ENCODE assay signal across 10 mouse cellular contexts in the genomic region with DNA sequence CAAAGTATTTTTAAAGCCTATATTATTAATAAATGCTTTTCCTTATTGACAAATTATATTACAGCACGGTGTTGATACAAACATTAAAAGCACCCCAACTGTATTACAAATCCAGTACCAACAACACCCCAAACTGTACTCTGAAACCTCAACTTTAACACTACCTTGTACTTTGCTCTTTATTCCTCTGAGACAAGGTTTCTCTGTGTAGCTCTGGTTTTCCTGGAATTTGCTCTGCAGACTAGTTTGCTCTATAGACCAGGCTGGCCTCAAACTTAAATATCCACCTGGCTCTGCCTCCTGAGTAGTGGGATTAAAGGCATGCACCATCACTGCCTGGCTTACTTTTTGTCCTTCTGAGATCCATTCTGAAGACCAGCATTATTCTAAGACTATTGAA.
"Had no signal": no experiment of that assay in that cellular context is flagged by ENCODE, and none has a peak within 500 bp of the region (broad histone marks: within the 10 kb centered on the region; RNA-seq: fewer than 3 reads in every experiment).

No protein-coding gene starts in this region.

- H3K27ac ChIP-seq: hindbrain, embryonic 14.5 days; limb, embryonic 13.5 days; midbrain, embryonic 12.5 days; neural tube, embryonic 13.5 days had no signal

- ATAC-seq: midbrain, embryonic 16.5 days had no signal

- H3K4me2 ChIP-seq: hindbrain, embryonic 14.5 days; limb, embryonic 13.5 days; lung, embryonic 15.5 days; midbrain, embryonic 12.5 days; neural tube, embryonic 13.5 days had no signal

- H3K27me3 ChIP-seq: limb, embryonic 13.5 days; lung, embryonic 15.5 days; midbrain, embryonic 12.5 days; neural tube, embryonic 13.5 days had no signal

- H3K4me1 ChIP-seq: limb, embryonic 13.5 days; midbrain, embryonic 12.5 days; neural tube, embryonic 13.5 days had no signal

- H3K4me3 ChIP-seq: limb, embryonic 13.5 days; lung, embryonic 15.5 days; midbrain, embryonic 12.5 days; neural tube, embryonic 13.5 days had no signal

- H3K9ac ChIP-seq: hindbrain, embryonic 14.5 days; limb, embryonic 13.5 days; lung, embryonic 15.5 days; midbrain, embryonic 12.5 days; neural tube, embryonic 13.5 days had no signal

- DNase-seq: left cerebral cortex, postnatal 4 days; lung, postnatal 14 days; right cerebral cortex, postnatal 14 days; thymus, postnatal 36 days had no signal

- H3K9me3 ChIP-seq: limb, embryonic 13.5 days; lung, embryonic 15.5 days; midbrain, embryonic 12.5 days; neural tube, embryonic 13.5 days had no signal
